In genomic region chr19:47455001-47455755, GRCm38 (mm10) we compare ENCODE assay signal across 10 mouse cellular contexts. TPM values are rescaled to one million over a fixed set of nuclear protein-coding genes. Genes with fewer than 3 reads are reported as not detected.
DNase-seq lines count a peak whose midpoint lies in the region; ATAC-seq and TF ChIP-seq lines count a peak whose summit lies in the region.
"Had no signal": no experiment of that assay in that cellular context is flagged by ENCODE, and none has a peak within 500 bp of the region (broad histone marks: within the 10 kb centered on the region; RNA-seq: fewer than 3 reads in every experiment).

No protein-coding gene starts in this region.

- WGBS in heart, embryonic 11.5 days (ENCODE audit: insufficient replicate concordance), result 55% methylated on average over 15 of the region's 15 CpGs
- WGBS in liver, adult 2 months, result 50% methylated on average over 15 of the region's 15 CpGs
- 74% methylated on average over 15 of the region's 15 CpGs for whole genome bisulfite sequencing in stomach, embryonic 15.5 days
- 84% methylated on average over 15 of the region's 15 CpGs for WGBS in forebrain, embryonic 15.5 days

- H3K27ac ChIP-seq in layer of hippocampus, adult 2 months, result peak overlapping the region; percentile 78; the same call in 1 of the 2 replicates
- peak overlapping the region; percentile 88 for H3K27ac ChIP-seq in heart, embryonic 11.5 days (ENCODE audit: low read depth, low read length)
- H3K27ac ChIP-seq in liver, adult 2 months (replicated peaks; ENCODE audit: insufficient read depth, low read depth, low read length), result peak overlapping the region; percentile 4
- peak overlapping the region; percentile 55 for H3K27ac ChIP-seq in stomach, embryonic 15.5 days
- no peak overlapping the region for H3K27ac ChIP-seq in forebrain, embryonic 15.5 days (replicated peaks)
- H3K27ac ChIP-seq: macrophage had no signal

- H3K79me2 ChIP-seq in liver, adult 2 months (ENCODE audit: control insufficient read depth, insufficient read depth, low read length), result peaks cover 27% of the 10 kb centered on the region; the same call in 1 of the 2 replicates

- peak overlapping the region; percentile 16; the same call in 1 of the 2 replicates for H3K9ac ChIP-seq in heart, embryonic 11.5 days (ENCODE audit: low read depth, low read length)
- no peak overlapping the region for H3K9ac ChIP-seq in liver, adult 2 months (ENCODE audit: low read depth, low read length)
- no peak overlapping the region for H3K9ac ChIP-seq in stomach, embryonic 15.5 days
- no peak overlapping the region for H3K9ac ChIP-seq in forebrain, embryonic 15.5 days (replicated peaks)

- H3K36me3 ChIP-seq in heart, embryonic 11.5 days (ENCODE audit: control insufficient read depth, insufficient read depth, low read length), result no peaks in the 10 kb centered on the region
- no peaks in the 10 kb centered on the region for H3K36me3 ChIP-seq in liver, adult 2 months (ENCODE audit: control insufficient read depth, insufficient read depth, low read length)
- no peaks in the 10 kb centered on the region for H3K36me3 ChIP-seq in stomach, embryonic 15.5 days
- no peaks in the 10 kb centered on the region for H3K36me3 ChIP-seq in forebrain, embryonic 15.5 days

- no peak overlapping the region for H3K4me3 ChIP-seq in layer of hippocampus, adult 2 months
- H3K4me3 ChIP-seq in heart, embryonic 11.5 days (ENCODE audit: low read depth, low read length), result no peak overlapping the region
- no peak overlapping the region for H3K4me3 ChIP-seq in liver, adult 2 months (ENCODE audit: insufficient read depth, low read depth, low read length)
- H3K4me3 ChIP-seq in stomach, embryonic 15.5 days (replicated peaks), result no peak overlapping the region
- no peak overlapping the region for H3K4me3 ChIP-seq in forebrain, embryonic 15.5 days

- H3K9me3 ChIP-seq in heart, embryonic 11.5 days (replicated peaks; ENCODE audit: control insufficient read depth, low read length), result no peaks in the 10 kb centered on the region
- H3K9me3 ChIP-seq in stomach, embryonic 15.5 days, result no peaks in the 10 kb centered on the region
- no peaks in the 10 kb centered on the region for H3K9me3 ChIP-seq in forebrain, embryonic 15.5 days

- peaks cover 88% of the 10 kb centered on the region for H3K4me1 ChIP-seq in heart, embryonic 11.5 days (ENCODE audit: control insufficient read depth, insufficient read depth, low read length)
- H3K4me1 ChIP-seq in liver, adult 2 months (ENCODE audit: control insufficient read depth, insufficient read depth, low read length), result peaks cover 63% of the 10 kb centered on the region
- H3K4me1 ChIP-seq in stomach, embryonic 15.5 days, result peaks cover 64% of the 10 kb centered on the region
- H3K4me1 ChIP-seq in forebrain, embryonic 15.5 days, result peaks cover 25% of the 10 kb centered on the region

- H3K27me3 ChIP-seq in heart, embryonic 11.5 days (ENCODE audit: control insufficient read depth, insufficient read depth, low read length), result no peaks in the 10 kb centered on the region
- H3K27me3 ChIP-seq in liver, adult 2 months (ENCODE audit: control insufficient read depth, insufficient read depth, low read length), result no peaks in the 10 kb centered on the region
- no peaks in the 10 kb centered on the region for H3K27me3 ChIP-seq in stomach, embryonic 15.5 days (replicated peaks)
- H3K27me3 ChIP-seq in forebrain, embryonic 15.5 days, result no peaks in the 10 kb centered on the region

- no peak for ATAC-seq in heart, embryonic 11.5 days (replicated peaks; ENCODE audit: insufficient number of reproducible peaks, low FRiP score, low TSS enrichment)
- ATAC-seq in stomach, embryonic 15.5 days (ENCODE audit: insufficient read depth, low FRiP score, low read depth), result no peak; the same call in 1 of the 2 replicates
- ATAC-seq in forebrain, embryonic 15.5 days (replicated peaks), result no peak

- no peak for TF ChIP-seq POLR2A in liver, adult 2 months (IDR thresholded peaks at IDR 0.05; ENCODE audit: extremely low read depth, insufficient read depth, low read length)

- no peak overlapping the region; the same call in 1 of the 2 replicates for H3K4me2 ChIP-seq in heart, embryonic 11.5 days
- no peak overlapping the region for H3K4me2 ChIP-seq in stomach, embryonic 15.5 days
- no peak overlapping the region for H3K4me2 ChIP-seq in forebrain, embryonic 15.5 days (replicated peaks)

- no peak for DNase-seq in layer of hippocampus, adult 2 months (ENCODE audit: low spot score in 2 of 2)
- DNase-seq in layer of hippocampus, adult 18-20 months (ENCODE audit: low spot score in 2 of 2), result no peak
- DNase-seq in liver, adult 2 months (ENCODE audit: extremely low read depth, low read depth, low spot score), result no peak
- DNase-seq in adrenal gland, adult 18-20 months (ENCODE audit: low spot score in 2 of 2), result no peak
- DNase-seq in embryo, embryonic 11 days, result no peak
- DNase-seq: adrenal gland, postnatal 25 days had no signal

- no peak for TF ChIP-seq CTCF in layer of hippocampus, adult 2 months (conservative IDR thresholded peaks at IDR 0.05)
- TF ChIP-seq CTCF in liver, adult 2 months (IDR thresholded peaks at IDR 0.05; ENCODE audit: low read depth, low read length), result no peak

RNA-seq across cellular contexts. Expression of gene Sh3pxd2a, which starts 9.0 kb away (rescaled TPM):
- total RNA-seq in layer of hippocampus, adult 2 months (2021), result 10 to 100 TPM; 33.0 to 35.4 TPM
- total RNA-seq in layer of hippocampus, adult 18-20 months (2021), result 10 to 100 TPM; 33.4 to 35.4 TPM
- 6.9 and 10.1 TPM in 2 replicates for polyA plus RNA-seq in heart, embryonic 11.5 days (2014; fragmentation: Nextera tagmentation; extraction: Ambion mirVana)
- total RNA-seq in liver, adult 2 months (2014; rRNA removed), result 4.2 and 7.0 TPM in 2 replicates
- polyA plus RNA-seq in liver, adult 2 months (2012; rRNA removed), result 10.0 and 13.9 TPM in 2 replicates
- 6.8 and 6.9 TPM in 2 replicates for polyA plus RNA-seq in stomach, embryonic 15.5 days (2015; fragmentation: Nextera tagmentation; extraction: Ambion mirVana)
- 100 to 1,000 TPM in 1 of 2 experiments, 10 to 100 TPM in 1; 55.1 to 103 TPM for total RNA-seq in adrenal gland, adult 18-20 months (2021)
- polyA plus RNA-seq in forebrain, embryonic 15.5 days (2015; fragmentation: Nextera tagmentation; extraction: Ambion mirVana), result 2.0 and 2.2 TPM in 2 replicates
